Mouse (Mus musculus): ENCODE measurements around the gene Arl2bp.

DNA sequence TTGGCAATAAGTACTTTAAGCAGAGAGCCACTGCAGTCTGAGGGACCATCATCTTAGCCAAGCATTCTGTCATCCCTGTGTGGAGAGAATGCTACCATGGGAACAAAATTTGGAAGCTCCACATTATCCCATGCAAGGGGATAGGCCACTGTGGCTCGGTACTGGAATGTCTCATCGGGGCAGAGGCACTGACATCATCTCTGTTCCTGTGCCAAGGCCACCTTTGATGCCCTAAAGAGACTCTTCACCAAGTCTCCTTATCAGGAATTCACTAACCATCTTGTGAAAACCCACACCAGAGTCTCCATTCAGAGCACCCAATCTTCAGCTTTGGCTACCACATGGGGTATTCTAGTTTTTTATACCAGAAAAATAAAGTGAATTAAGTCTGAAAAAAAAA, 25.2 kb upstream of the Arl2bp start:
- TF ChIP-seq CTCF (IDR thresholded peaks at IDR 0.05; ENCODE audit: control insufficient read depth, insufficient read depth, low read length) (no peak), POLR2A (IDR thresholded peaks at IDR 0.05; ENCODE audit: borderline replicate concordance, control insufficient read depth, low read depth, low read length) (no peak)

Measured in bone marrow, adult 2 months (tissue).